Mouse (Mus musculus): ENCODE data around the gene Gm12216.

GRCm38 (mm10) chr11:53805786-53806185, 53.3 kb downstream of the Gm12216 start:
- TF ChIP-seq POLR2A (IDR thresholded peaks at IDR 0.05; ENCODE audit: low read depth, low read length) (no peak), CTCF (IDR thresholded peaks at IDR 0.05; ENCODE audit: extremely low read depth, insufficient read depth, insufficient read length, insufficient replicate concordance) (no peak)

All from spleen, adult 2 months (tissue).